Mouse (Mus musculus) induced T-regulatory cell, adult 2 months (primary cell): ENCODE data around the gene Ankrd31.
"Not testable (repeated sequence)": the region's sequence is repeated elsewhere in the genome, so short reads cannot be mapped to it uniquely, and the experiment has no call there.

Experiments used
- DNase-seq: peaks from one replicate; pipeline ENCODE4 v3.0.0-alpha.2; 2012; ENCODE audit warnings: low read depth

Gene Ankrd31

GRCm38 (mm10) chr13:96939680-96940079, 191.6 kb downstream of the Ankrd31 start:
- no peak for DNase-seq

- not testable (repeated sequence) for DNase-seq
These were observed 193.4 kb downstream of the Ankrd31 start for GRCm38 (mm10) chr13:96941481-96941880.

DNA sequence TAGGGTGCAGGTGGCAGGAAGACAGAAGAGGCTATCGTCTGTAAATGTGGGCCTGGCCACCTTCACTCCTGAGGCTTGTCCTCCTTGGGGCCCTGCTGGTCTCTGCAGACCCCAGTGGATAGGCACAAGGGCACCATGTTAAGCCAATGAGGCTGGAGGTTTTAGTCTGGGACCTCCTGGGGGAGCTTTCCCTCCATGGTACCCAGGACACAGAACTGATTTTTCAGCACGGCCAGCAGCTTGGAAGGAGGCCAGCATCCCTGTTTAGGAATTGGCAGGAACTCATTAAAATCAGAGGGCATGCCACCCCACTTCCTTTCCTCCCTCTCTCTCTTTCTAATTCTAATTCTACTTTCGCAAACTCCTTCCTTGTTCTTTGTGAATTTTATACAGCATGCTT, 195.5 kb downstream of the Ankrd31 start:
- DNase-seq = no peak

DNA sequence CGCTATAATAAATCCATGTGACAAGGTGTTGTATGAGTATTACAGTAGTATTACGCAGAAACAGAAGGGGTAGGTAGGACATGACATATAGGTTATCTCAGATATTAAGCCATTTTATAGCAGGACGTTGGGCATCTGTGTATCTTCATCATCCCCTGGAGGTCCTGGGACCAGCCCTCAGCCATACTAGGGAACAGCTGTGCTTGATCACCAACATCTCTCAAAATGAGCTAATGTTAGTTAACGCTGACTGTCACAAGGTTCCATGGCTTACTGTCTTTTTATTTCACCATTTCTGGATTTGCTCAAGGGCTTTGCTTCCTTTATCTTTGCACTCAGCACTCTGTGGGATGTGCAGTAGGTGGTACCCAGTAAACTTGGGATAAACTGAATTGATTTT, 197.7 kb downstream of the Ankrd31 start:
- no peak for DNase-seq

- no peak for DNase-seq
These were observed 199.7 kb downstream of the Ankrd31 start for GRCm38 (mm10) chr13:96947722-96948121.

- DNase-seq = no peak
These were observed 203.8 kb downstream of the Ankrd31 start for GRCm38 (mm10) chr13:96951880-96952279.

- DNase-seq = peak; percentile 90
These were observed 208.4 kb downstream of the Ankrd31 start for GRCm38 (mm10) chr13:96956466-96956865.
